Mouse (Mus musculus) heart, adult 18-20 months (tissue): Measurements from ENCODE around the gene Gabra2. TPM values are rescaled to one million over a fixed set of nuclear protein-coding genes. Genes with fewer than 3 reads are reported as not detected.

Source experiments
- DNase-seq, 2 experiments: peaks; one replicate each; pipeline ENCODE4 v3.0.0; 2021 to 2022; ENCODE audit warnings: mixed read lengths in 1 of 2
- long read RNA-seq, 2 experiments: library from polyadenylated mRNA; stranded (forward); transcript quantifications; one replicate each; pipeline ENCODE4 v2.0.0; 2021
- total RNA-seq, 2 experiments: library from RNA; stranded (reverse); gene quantifications; 2 replicates each; pipeline ENCODE4 v1.2.3; 2021

The Gabra2 gene
- total RNA-seq, result not detected
- long read RNA-seq, experiment 1, result 0 reads
- long read RNA-seq, experiment 2, result 0 reads

DNA sequence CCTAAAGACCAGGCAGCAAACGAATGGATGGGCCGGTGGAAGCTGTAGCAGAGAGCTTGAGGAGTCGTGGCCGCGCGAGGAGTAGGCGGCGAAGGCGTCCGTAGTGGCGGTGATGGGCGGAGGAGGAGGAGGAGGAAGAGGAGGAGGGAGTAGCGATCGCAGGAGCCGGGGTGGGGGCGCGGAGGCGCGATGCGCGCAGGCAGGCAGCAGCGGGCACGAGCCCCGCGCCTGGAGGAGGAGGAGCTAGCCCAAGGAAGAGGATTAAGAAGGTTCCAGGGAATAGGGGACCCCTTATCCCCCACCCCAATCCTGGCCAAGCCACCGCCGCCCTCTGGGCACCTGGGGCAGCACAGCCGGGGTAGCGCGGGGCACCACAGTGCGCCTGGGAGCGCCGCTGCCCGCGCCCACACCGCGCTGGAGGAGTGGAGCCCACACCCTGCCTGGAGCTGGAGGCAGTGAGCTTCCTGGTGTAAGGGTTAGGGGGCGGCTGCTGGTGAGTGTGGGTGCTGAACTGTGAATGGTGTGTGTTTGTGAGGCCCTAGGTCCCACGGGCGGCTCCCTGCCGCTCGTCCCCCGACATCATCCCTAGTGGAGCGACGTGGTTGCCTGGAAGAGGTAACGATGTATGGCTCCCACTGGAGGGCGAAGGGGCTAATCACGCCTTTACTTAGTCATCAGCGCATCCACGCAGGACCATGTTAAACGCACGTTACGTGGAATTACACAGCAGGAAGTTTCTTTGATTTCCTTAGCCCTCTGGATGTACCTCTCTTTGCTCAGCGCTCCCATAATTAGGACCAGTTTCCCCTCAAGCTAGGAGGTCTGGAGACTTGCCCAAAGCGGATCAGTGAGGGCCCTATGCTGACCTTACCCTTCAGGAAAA, at the start of gene Gabra2:
TSS of gene Gabra2 (minus strand) at position 125 of the 883 bp plus-strand sequence.
- DNase-seq, result no peak

DNA sequence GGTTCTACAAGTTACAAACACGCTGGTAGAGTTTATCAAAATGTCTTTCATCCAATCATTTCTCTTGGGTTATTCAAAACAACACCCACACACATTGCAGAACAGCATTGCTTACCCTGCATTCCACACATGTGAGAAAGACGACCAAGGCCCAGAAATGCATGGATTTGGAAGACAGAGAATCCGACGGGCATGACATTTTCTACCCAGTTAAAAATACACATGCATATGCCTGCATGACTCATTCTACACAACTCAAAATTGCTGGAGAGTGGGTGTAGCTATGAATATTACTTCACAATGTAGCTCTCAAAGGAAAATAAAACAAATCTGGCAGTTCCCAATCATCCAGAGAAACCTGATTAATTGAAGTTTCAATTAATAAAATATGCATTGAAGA, 41.0 kb upstream of the Gabra2 start:
- no peak for DNase-seq

DNA sequence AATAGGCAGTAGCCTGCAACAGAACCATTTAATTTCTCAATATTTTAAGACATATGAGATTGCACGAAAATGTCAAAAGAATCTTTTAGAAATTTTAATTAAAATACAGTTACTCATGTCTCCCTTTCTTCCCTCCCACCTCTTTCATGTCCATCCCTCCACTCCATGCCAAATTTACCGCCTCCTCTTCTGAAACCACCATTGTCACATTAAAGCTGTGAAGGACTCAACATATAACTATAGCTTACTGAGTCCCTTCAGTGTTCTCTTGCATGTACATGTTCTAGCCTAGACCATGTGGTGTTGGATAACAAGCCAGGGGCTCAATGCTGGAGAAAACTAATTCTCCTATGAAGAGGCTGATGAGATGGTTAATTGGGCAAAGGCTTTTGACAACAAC, 40.2 kb upstream of the Gabra2 start:
- DNase-seq, result no peak

DNA sequence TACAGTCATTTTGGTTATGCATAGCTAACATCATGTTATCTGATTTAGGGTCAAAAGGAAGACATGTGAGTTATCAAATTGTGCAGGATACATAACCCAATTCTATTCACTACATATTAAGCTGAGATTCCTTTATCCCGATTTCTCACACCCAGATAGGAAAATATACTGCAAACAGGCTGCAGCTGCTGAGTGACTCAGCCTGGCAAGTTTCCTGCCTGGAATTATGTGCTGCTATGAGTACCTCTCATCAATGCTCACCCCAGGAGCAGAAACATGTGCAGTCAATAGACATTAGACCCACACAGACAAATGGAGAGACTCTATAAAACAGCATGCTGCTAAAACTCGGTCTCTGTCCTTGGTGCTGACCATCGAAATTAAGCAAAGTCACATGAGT, 32.1 kb upstream of the Gabra2 start:
- DNase-seq, result no peak

DNA sequence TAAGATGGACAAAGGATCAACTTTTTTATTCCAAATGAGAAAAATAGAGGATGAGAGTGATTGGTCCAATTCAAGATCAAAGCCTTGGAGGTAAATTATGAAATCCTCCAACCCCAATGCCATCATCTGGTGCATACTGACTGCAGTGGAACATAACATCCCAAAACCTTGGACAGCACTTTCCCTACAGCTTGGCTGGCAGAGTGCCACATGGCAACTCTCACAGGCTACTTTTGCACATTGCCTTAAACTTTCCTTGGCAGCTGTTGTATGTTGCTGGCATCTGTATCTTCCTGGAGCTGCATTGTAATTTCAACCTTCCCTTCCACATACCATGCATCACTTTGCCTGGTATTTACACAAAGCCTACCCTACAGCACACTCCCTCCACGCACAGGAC, 19.6 kb upstream of the Gabra2 start:
- no peak for DNase-seq

DNA sequence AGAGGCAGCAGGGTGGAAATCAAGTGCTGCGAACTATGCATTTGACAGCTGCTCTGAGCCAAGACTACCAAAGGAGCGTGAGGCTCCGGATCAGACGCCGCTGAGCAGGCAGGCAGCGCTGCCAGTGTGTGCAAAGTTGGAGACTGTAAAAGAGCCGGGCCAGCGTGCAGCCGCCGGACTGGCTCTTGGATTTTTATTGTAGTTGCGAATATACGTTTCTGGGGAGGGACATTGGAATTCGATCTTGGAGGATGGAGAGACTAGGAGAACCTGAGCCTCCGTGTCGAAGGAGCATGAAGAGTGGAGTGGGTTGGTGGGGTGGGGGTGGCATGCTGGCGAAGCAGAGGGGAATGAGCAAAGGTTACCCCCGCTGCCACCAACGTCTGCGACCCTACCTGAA, 469 bp downstream of the Gabra2 start:
- DNase-seq, result no peak

DNA sequence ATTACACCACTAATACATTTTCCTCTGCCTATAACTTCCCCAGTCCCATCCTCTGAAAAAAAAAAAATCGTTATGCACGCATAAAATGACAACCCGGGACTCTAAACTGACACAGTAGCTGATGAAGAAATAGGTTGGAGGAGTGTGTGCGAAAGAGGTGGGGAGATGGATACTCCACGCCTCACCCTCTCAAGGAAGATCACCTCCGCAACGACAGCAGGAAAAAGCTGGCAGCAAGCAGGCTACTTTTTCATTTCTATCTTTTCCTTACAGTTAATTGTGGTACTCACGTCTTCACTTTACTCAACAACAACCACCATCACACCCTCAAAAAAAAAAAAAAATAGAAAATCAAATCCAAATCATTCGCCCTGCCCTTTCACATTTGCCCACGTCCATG, 873 bp downstream of the Gabra2 start:
- DNase-seq, result no peak

DNA sequence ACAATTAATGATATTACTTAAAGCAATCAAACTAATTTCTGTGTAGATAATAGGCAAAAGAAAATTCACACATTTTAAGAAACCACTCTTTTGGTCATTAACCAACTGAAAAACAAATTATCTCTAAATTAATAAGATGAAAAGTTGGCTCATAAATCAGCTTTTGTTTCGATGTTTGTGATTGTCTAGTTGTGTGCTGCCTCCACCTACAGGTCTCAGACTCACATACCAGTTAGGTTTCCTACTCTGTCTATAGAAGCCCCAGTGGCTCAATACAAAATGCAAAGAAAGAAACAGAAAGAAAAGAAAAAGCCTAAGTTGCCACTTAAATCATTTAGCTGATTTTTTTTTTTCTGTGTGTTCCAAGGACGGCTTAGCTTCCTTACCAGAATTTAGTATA, 1.8 kb downstream of the Gabra2 start:
- DNase-seq, result no peak

DNA sequence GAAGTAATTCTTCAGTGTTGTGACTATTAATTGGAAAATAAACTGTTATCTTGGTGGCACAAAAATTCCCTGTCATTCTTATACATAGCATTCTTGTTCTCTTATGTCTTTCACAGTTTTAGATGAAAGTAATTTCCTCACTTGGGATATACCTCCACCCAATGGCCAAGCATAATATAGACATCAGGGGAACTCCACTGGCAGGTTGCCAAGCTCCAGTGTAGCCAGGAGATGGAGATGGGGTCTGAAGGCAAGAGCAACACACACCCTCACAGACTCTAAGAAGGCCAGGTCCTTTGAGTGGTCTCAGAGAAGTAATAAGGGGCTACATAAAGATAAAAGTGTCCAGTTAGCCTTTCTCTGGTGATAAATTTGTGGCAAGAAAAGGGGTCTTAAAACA, 3.2 kb downstream of the Gabra2 start:
- DNase-seq, result no peak

DNA sequence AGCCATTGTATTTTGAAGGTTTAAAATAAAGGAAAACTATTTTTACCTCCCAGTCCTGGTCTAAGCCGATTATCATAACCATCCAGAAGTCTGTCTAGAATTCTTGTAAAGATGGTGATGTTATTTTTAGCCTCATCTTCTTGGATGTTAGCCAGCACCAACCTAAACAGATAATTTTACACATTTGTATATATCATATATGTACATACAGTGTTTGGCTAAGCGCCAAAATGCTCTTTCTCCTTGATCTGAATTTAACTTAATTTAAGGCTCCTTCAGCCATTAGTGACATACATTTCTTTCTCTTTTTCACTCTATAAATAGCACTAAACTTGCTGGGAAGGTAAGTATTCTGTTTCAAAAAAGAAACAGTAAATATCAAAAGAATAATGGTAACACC, 3.7 kb downstream of the Gabra2 start:
- no peak for DNase-seq

DNA sequence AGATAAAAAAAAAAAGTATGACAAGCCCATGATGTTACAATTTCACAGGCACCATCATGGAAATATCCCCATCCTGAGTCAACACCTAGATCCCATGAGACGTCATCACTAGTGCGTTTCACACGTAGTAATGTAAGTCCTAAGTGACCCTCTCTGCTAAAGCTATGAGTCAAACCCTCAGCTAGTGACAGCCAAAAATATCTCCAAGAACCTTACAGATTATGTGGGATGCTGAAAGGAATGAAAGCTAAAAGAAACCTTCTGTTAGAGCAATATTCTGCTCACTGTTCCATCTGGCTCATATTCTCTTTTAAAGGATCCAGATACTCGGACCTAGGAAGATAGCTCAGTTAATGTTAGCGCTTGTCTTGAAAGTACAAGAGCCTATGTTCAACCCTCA, 16.8 kb downstream of the Gabra2 start:
- no peak for DNase-seq

DNA sequence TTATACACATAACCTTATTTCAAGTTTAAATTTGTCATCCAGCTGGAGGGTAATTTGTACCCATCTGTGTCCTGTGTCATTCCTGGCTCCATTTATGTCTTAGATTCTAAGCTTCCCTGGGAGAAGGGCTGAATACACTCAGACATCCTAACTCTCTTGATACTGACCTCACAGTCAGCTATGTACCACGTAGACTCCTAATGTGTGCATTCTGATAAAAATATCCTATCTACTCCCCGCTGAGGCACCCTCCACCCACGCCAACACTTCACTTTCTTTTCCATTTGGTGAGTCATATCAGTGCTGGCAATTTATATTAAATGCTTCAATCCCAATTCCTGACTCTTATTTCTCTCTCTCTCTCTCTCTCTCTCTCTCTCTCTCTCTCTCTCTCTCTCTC, 34.0 kb downstream of the Gabra2 start:
- DNase-seq, result no peak

DNA sequence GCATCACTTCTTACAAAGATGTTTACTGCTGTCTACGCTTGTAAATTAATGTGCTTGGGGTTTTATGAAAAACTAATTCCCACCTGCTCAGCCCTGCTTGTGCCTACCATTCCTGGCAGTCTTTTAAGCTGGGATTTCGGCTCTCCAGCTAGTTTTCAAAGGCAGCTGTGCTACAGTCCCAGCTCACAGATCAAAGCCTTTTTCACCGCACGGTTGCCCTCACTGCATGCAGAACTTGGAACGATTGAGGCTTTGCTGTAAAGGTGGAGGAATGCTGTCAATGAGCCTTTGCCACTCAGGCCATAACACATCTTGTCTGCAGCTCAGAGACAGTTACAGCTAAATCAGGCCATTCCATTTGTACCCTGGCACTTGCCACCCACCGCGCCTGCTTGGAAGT, 37.6 kb downstream of the Gabra2 start:
- no peak for DNase-seq

DNA sequence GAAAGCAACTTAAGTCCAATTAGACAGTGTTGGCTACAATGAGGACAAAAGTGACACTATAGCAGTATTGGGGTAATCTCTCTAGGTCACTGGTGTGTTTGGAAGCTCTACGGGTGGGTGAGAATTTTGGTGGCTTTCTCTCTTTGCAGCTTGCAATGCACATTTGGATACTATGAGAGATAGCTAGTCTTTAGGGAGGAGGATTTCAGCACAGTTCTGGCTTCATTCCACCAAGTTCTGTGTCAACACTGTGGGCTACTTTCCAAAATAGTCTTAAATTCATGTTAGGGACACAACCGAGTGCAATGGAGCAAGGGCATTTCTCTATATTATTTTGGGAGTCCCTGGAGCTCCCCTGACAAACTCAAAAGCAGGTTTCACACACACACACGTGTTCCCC, 58.3 kb downstream of the Gabra2 start:
- no peak for DNase-seq

DNA sequence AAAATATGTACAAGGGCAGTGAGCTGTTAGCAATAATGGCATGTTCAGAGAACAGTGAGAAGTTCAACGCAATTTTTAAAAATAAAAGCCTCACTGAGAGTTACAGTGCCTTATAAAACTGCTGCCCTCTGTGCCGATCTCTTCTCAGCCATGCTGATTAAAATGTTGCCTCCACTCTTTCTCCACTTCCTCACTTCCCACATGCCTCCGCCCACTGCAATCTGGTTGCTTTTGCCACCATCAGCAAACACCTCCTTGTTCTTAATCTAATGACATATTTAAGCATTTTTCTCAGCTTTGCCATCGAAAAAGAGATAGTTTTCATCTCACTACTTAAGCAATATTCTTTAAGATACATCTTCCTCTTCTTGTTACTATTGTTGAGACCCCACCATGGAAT, 69.7 kb downstream of the Gabra2 start:
- DNase-seq, result no peak

DNA sequence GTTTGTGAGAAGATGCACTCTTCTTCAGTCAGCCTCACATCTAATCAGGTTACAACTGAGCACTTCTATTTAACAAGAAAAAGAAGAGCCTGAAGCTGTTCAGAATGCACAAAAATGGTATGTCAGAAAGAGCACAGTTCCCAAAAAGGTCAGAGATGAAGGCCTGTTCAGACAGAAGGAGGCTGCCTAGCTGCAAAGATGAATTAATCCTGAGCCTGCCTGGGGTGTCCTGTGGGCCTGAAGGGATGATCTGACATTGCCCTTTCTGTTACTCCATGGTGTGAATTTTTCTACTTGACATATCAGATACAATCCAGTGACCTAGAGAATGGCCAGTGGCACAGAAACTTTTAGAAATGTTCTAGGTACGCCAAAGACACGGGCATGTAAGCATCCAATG, 83.9 kb downstream of the Gabra2 start:
- DNase-seq, result no peak

DNA sequence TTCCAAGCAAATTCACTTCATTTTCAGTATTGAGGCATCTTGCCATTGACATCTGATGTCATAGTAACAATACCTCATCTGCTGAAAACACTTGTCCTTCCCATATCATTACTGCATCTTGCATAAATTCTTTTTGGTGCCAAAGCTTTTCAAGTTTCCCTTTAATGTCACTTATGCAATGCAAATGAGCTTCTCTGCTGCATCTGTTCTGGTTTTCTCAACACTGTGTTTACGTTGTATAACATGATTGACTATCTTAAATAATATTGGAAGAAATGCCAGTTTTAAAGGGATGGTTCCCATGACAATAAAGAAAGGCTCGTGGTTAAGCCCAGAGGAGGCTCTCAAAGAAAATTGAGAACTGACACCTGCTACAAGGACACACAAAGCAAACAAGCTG, 84.4 kb downstream of the Gabra2 start:
- DNase-seq, result no peak

DNA sequence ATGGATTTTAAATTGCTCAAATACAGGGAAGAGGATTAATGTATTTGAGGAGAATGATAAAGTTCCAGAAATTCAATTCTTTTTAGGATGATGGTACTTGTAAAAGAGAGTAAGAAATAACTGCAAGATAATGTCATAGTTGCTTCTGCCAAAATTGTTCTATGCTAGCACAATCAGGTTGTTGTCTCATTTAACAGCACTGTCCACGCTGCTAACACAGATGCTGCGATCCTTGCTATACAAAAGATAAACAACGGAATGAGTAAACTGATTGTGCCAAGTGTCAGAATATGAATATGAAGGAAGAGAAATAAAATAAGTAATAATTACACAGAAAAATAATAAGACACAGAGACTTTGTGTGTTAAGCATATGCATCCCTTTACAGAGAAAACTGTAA, 84.9 kb downstream of the Gabra2 start:
- no peak for DNase-seq

DNA sequence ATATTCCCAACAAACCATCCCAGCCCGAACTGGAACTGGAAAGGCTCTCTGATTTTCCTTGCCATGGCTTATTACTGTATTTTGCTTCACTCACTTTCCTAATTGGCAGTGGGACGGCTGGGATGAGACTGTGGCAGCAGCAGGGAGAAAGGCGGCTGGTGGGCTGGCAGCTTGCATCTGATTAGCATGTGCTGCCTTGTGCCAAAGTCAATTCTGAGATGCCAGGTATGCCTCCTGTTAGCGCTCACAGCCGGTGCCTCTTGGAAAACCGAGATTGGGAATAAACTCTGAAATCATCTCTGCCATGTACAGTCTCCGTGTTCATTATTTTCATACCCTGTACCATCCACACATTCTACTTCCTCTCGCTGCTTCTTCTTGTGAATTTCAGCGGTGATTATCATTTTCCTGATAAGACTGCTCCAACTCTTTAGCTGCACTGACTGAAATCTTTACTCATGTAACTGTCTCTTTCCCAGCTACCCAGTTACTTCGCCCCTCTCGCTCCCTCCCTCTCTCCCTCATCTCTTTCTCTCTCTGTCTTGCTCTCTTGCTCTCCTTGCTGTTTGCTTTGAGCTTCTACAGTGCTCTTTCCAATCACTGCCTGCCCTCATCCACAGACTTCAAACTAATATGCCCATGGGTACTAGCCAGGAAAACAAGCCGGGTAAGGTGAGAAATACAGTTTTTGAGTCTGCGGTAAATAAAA, 99.9 kb downstream of the Gabra2 start:
- no peak for DNase-seq

DNA sequence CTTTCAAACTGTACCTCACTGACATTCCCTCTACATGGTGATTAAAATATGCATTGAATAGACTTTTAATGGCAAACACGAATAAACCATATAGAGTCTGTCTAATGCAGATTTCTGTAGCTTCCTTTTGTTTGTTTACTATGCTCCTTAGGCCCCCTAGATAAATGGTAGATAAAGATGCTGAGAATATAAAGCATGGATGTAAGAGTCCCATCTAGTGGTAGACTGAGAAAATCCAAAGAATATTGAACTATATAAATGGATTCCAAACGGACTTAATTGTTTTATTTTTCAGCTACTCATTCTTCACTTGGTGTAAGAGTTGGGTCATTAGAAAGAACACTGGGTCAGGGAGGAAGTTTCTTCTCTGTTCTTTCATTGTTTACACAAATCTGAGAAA, 102.4 kb downstream of the Gabra2 start:
- no peak for DNase-seq

DNA sequence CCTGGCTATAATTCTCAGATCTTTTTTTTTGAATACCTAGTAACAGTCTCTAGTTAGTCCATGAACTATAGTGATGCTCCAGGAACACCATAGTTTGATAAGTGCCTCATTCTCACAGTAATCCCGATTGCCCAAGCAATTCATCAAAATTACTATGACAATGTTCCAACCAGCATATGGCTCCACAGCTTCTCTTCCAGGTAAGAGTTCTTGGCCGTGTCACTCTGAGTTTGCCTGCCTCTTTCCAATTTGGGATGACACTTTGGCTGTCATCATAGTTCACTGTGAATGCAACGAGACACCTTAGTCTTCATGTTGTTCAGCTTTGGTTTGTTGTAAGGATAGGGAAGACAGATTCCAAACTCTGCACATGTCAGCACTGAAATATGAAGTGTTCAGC, 104.8 kb downstream of the Gabra2 start:
- DNase-seq, result no peak
